Mouse (Mus musculus) G1E-ER4 (cell line): Measurements from ENCODE around the gene Sgip1. TPM values are rescaled to one million over a fixed set of nuclear protein-coding genes. Genes with fewer than 3 reads are reported as not detected.

Experiments
- GATA1 ChIP-seq: IDR thresholded peaks from one replicate; pipeline ENCODE4 v1.8.0; 2012; ENCODE audit warnings: low read length, inconsistent platforms
- polyA plus RNA-seq: library from polyadenylated mRNA; stranded (reverse); fragments of >175 nt; gene quantifications from 2 replicates; pipeline ENCODE4 v1.2.3, GENCODE M21; 2012

Gene Sgip1
- polyA plus RNA-seq, 1 experiment, result not detected

GRCm38 (mm10) chr4:102971159-102971558 lies 230.1 kb downstream of the Sgip1 start:
- TF ChIP-seq GATA1, result no peak

DNA sequence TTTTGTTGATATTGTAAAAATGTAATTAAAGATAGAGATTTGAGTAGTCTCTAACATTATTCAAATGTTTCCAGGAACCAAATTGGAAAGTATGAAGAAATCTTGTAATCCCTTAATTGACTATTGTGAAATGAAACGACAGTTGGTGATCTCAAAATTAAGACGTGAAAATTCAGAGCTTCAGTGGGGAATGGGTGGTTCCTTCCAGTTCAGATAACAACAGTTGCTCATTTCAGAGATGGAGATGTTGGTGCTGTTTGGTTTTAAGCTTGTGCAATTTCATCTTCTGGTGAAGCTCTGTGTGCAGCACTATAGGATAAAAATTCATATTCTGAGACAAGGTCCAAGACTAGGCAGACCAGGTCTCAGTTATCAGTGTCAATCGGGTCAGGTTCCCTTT lies 231.0 kb downstream of the Sgip1 start:
- no peak for TF ChIP-seq GATA1

DNA sequence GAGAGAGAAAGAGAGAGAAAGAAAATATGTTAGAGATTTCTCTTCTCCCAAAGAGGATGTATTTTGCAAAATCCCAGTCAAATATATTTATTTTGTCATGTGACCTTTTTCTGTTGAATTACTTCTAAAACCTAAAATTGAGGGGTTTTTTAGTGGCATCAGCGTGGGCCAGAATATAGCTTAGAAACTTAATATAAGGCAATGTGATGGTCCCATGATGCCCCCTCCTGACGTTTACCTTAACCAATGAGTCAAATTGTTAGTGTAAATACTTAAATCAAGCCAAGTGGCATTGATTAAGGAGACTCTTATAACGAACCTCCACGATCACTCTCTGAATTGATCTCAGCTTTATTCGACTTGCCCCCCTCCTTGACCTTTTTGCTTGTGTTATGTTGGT lies 233.1 kb downstream of the Sgip1 start:
- no peak for TF ChIP-seq GATA1

- TF ChIP-seq GATA1, result no peak
These were observed 235.5 kb downstream of the Sgip1 start for GRCm38 (mm10) chr4:102976290-102977275.

DNA sequence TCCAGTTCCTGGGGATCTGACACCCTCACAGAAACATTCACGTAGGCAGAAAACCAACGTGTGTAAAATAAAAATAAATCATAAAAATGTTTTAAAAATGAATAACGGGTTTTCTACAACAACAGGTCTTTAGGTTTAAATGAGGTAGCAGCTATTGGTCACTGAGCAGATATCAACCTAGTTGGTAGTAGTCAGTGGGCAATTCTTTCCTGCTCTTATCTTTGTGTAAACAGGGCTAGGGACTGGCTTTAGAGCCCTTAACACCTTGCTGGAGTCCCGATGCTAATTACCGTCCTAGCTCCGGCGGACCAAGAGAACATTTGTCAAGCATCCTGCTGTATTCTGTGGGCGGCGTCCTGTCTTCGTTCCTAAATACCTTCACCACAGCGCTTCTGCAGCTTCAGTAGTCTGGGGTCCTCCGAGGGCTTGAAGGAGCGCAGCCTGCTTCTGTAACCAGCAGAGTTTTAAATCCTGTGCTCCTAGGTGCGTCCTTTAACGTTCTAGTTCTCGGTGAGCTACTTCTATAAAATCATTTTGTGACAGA lies 236.8 kb downstream of the Sgip1 start:
- TF ChIP-seq GATA1, result no peak

DNA sequence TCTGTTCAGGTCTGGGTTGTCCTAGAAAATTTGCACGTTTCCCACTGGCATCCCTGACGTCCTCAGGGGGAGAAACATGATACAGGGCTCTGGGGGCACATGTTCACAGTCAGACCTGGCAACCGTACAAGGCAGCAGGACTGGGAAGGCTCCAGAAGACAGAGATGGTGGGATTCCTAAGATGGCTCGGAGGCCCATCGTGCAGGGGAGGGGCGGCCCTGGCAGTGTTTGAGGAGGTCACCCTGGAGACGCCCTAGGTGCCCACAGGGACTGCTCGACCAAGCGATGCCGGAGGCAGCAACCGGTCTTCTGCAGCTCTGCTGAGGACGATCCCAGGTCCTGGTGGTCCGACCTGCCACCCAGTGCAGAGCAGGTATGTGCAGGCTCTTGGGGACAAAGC lies 237.3 kb downstream of the Sgip1 start, which contains the start of gene Tctex1d1:
Tctex1d1 (plus strand) TSS at position 167 of the 400 bp plus-strand sequence.
- TF ChIP-seq GATA1, result no peak

- TF ChIP-seq GATA1, result no peak
These were observed 238.3 kb downstream of the Sgip1 start for GRCm38 (mm10) chr4:102979385-102979784.

DNA sequence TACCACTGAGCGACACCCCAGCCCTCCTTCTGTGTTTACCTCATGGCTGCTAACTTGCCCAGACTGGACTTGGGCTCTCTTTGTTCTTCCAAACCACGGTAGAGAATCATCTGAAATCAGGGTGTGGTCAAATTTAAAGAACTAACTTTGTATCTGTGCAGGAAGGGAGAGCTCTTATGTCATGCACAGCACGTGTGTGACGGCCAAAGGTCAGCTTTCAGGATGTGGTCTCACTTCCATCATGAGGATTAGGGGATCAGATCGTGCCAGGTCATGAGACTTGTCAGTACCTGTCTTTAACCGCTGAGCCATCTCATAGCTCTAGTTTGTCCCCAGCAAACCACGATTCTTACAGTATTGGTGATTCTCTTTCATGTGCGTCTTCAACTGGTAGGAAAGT lies 240.6 kb downstream of the Sgip1 start:
- TF ChIP-seq GATA1, result no peak

DNA sequence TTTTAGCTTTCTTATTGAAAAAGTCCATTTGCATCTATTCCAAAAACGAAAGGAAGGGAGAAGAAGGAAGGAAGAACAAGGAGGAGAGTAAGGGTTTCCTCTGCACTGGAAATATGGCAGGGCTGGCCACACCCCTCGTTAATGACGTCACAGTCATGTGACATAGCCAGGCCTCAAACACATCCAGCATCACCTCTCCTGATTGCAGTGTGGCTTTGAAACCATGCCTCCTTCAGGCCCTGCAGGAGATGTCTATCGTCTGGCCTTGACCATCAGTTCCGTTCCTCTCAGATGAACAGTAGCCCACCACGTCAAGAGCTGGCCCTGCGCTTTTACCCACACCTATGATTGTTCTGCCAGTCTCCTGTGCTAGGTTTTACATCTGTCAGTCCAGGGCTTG lies 245.1 kb downstream of the Sgip1 start:
- no peak for TF ChIP-seq GATA1

DNA sequence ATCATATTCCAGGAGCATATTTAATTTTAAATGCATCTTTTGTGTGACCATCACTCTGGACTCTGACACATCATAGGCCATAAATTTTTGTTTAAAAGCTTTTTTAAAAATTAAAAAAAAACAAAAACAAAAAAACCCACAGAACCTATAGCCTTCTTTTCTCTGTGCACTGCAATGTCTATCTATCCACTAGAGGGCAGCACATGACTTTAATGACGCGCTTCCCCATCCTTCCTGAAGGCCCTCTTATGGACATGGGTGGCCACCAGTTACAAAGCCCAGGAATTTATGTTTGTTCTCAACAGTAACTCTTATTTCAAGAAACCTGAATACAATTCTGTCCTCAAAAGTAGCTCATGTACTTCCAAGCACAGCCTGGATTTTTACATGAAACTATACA lies 245.8 kb downstream of the Sgip1 start:
- TF ChIP-seq GATA1, result no peak

GRCm38 (mm10) chr4:102987325-102987724 lies 246.2 kb downstream of the Sgip1 start:
- TF ChIP-seq GATA1, result no peak

DNA sequence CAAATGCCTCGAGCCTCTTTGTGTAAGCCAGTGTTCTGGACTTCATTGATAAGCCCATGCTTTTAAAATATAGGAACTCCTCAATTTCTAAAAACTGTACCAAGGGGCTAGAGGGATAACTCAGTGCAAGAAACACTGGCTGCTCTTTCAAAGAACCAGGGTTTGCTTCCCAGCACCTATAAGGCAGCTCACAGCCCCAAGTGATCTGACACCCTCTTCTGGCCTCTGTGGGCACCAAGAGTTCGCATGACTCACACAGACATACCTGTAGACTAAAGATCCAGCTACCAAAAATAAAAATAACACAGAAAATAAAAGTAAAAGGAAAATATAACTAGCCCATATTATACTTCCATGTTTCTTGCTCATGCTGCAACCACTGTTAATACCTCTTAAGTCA lies 246.7 kb downstream of the Sgip1 start:
- no peak for TF ChIP-seq GATA1

DNA sequence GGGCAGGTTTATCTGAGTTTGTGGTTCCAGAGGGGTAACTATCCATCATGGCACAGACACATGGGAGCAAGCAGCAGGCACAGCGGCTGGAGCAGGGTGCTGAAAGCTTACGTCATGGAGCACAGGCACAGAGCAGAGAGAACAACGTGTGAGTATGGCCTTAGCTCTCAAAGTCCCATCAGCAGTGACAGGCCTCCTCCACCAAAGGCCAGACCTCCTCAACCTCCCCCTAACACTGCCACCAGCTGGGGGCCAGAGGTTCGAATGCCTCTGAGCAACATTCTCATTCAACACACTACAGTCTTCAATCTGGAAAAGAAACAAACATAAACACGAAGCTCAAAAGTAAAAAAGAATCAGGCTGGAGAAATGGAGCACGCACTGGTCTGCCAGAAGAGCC lies 247.4 kb downstream of the Sgip1 start:
- no peak for TF ChIP-seq GATA1

DNA sequence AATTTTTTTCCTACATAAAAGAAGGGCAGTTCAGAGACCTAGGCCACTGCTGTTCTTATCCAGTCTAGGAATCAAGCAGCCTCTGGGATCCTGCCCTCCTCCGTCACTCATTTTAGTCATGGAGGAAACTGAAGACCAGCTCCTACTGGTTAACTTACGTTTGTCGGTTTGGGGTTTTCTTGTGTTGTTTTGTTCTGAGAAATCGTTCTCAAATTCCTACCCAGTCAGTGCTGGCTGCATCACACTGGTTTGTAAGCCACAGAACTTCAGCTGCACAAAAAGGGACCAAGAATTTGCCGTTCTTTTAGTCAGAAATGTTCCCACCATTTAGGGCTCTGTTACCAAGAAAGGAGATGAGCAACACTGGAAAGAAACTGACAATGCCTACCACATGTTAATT lies 248.3 kb downstream of the Sgip1 start:
- no peak for TF ChIP-seq GATA1

DNA sequence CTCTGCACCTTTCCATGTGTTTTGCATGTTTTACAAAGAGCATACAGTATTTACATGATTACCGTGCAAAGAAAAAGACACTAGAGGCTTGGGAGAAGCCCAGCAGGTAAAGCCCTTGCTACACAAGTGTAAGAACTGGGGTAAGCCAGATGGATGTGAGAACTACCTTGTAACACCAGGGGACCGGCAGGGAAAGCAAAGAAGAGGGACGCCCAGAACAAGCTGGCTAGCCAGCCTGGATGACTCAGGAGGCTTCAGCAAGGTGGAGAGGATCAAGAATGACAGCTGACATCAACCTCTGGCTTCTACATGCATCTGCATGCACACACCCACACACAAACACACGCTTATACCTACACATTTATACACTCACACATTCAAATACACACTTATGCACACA lies 248.9 kb downstream of the Sgip1 start:
- TF ChIP-seq GATA1, result no peak

- no peak for TF ChIP-seq GATA1
These were observed 249.7 kb downstream of the Sgip1 start for GRCm38 (mm10) chr4:102990595-102991340.

DNA sequence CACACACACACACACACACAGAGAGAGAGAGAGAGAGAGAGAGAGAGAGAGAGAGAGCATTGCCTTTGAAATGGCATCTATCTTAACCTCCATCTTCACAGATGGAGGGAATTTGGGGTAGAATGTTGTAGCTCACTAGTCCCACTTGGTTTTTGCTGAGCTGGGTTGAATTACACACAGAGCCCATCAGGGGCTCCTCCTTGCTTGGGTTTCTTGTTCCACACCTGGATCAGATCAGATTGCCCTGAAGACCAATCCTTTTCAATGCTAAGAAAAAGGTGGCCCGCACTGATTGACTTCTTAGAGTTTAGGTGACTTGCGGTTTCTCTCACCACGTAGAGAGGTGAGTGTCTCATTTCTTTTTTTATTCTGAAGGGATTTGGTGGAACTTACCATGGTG lies 250.6 kb downstream of the Sgip1 start:
- no peak for TF ChIP-seq GATA1
